Comparison of ENCODE assay signal across 8 mouse cellular contexts in the genomic region with DNA sequence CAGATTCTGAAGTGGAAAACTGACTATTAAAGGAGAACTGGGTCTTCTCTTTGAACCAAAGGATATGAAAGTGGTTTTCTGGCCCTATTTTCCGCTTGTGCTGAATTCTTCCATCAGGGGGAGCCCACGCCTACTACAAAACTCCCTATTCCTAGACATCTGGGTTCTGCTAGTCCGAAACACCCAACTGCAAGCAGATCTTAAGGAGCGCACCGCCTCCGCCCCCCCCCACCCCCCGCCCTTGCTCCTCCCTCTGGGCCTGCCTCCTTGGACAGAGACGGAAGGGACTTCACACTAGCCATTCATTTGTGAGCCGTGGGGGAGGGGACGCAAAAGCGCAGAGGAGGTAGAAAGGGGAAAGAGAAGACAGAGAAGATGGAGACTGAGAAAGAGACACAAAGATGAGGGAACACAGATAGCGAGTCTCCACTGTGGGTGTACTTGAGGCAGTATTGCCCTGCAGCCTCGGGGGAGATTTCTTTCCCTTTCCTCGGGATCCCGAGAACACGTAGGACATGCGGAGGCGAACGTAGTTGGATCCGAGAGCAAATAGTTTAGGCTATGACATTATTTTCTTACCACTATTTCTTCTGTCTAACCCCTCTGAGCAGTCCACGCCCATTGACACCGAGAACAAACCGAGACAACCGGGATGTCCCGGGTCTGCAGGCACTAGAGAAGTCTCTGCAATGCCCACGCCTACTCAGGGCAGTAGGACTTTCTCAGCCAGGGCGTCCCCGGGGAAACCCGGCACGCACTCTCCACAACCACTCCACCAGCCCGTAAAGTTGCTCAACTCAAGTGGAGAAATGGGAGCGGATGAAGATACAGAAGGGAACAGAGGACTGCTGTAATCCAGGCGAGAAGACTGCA. TPM values are rescaled to one million over a fixed set of nuclear protein-coding genes. Genes with fewer than 3 reads are reported as not detected.
DNase-seq lines count a peak whose midpoint lies in the region; ATAC-seq and TF ChIP-seq lines count a peak whose summit lies in the region.

No protein-coding gene starts in this region.

- peak overlapping the region; percentile 43; the same call in 1 of the 2 replicates for H3K27ac ChIP-seq in ES-Bruce4 (ENCODE audit: insufficient read depth, low read length)
- peak overlapping the region; percentile 91 for H3K27ac ChIP-seq in forebrain, embryonic 15.5 days (replicated peaks)
- no peak overlapping the region for H3K27ac ChIP-seq in liver, embryonic 15.5 days (replicated peaks)
- H3K27ac ChIP-seq in testis, adult 2 months (ENCODE audit: control insufficient read depth, insufficient read depth, low read depth, low read length) = no peak overlapping the region

- H3K27me3 ChIP-seq in ES-Bruce4 (ENCODE audit: control insufficient read depth, insufficient read depth, low read length, poor library complexity, severe bottlenecking) = peaks cover 4% of the 10 kb centered on the region; the same call in 1 of the 2 replicates
- H3K27me3 ChIP-seq in forebrain, embryonic 15.5 days = no peaks in the 10 kb centered on the region
- H3K27me3 ChIP-seq in liver, embryonic 15.5 days = peaks cover 61% of the 10 kb centered on the region
- no peaks in the 10 kb centered on the region for H3K27me3 ChIP-seq in testis, adult 2 months (ENCODE audit: control insufficient read depth, insufficient read depth, low read length)

- TF ChIP-seq EP300 in ES-Bruce4 (IDR thresholded peaks at IDR 0.05; ENCODE audit: insufficient read depth, low read depth, low read length) = 0 out of 2 replicates have a peak, but pooled peaks have one; percentile 13

- no peak for TF ChIP-seq CTCF in ES-Bruce4 (IDR thresholded peaks at IDR 0.05; ENCODE audit: low read depth, low read length)
- TF ChIP-seq CTCF in testis, adult 2 months (IDR thresholded peaks at IDR 0.05; ENCODE audit: control insufficient read depth, insufficient read depth, insufficient replicate concordance, low read depth, low read length) = no peak

- peak; percentile 87 for ATAC-seq in forebrain, embryonic 15.5 days (replicated peaks)
- peak; percentile 73 for ATAC-seq in liver, embryonic 15.5 days (ENCODE audit: insufficient read depth)

- intact Hi-C loops in heart, postnatal 14 days (cut with DNase I) = no loop called here

- under 1% methylated on average over 33 of the region's 33 CpGs for WGBS in forebrain, embryonic 15.5 days
- WGBS in large intestine, adult 2 months = under 1% methylated on average over 33 of the region's 33 CpGs
- under 1% methylated on average over 33 of the region's 33 CpGs for WGBS in liver, embryonic 15.5 days (ENCODE audit: insufficient replicate concordance)

- peak overlapping the region; percentile 97 for H3K4me2 ChIP-seq in forebrain, embryonic 15.5 days (replicated peaks)
- peak overlapping the region; percentile 78 for H3K4me2 ChIP-seq in liver, embryonic 15.5 days

- peaks cover 1% of the 10 kb centered on the region for H3K4me1 ChIP-seq in ES-Bruce4 (ENCODE audit: control insufficient read depth, insufficient read depth, low read length)
- H3K4me1 ChIP-seq in forebrain, embryonic 15.5 days = peaks cover 25% of the 10 kb centered on the region
- H3K4me1 ChIP-seq in liver, embryonic 15.5 days (replicated peaks) = peaks cover 13% of the 10 kb centered on the region; the same call in 1 of the 2 replicates
- H3K4me1 ChIP-seq in testis, adult 2 months (ENCODE audit: control insufficient read depth, insufficient read depth, low read length) = peaks cover 11% of the 10 kb centered on the region

- peak overlapping the region; percentile 70 for H3K9ac ChIP-seq in ES-Bruce4 (ENCODE audit: low read depth, poor library complexity, severe bottlenecking)
- peak overlapping the region; percentile 63 for H3K9ac ChIP-seq in forebrain, embryonic 15.5 days (replicated peaks)
- H3K9ac ChIP-seq in liver, embryonic 15.5 days = no peak overlapping the region

- H3K36me3 ChIP-seq in ES-Bruce4 (ENCODE audit: control insufficient read depth, insufficient read depth, low read length, poor library complexity, severe bottlenecking) = no peaks in the 10 kb centered on the region
- no peaks in the 10 kb centered on the region for H3K36me3 ChIP-seq in forebrain, embryonic 15.5 days
- H3K36me3 ChIP-seq in liver, embryonic 15.5 days (replicated peaks) = no peaks in the 10 kb centered on the region
- no peaks in the 10 kb centered on the region for H3K36me3 ChIP-seq in testis, adult 2 months (ENCODE audit: control insufficient read depth, insufficient read depth, low read length)

- no peak for TF ChIP-seq POLR2A in ES-Bruce4 (IDR thresholded peaks at IDR 0.05; ENCODE audit: insufficient read depth, low read length)
- TF ChIP-seq POLR2A in testis, adult 2 months (IDR thresholded peaks at IDR 0.05; ENCODE audit: control insufficient read depth, low read depth, low read length) = no peak

- H3K4me3 ChIP-seq in ES-Bruce4 (ENCODE audit: low read depth, low read length) = peak overlapping the region; percentile 74
- H3K4me3 ChIP-seq in forebrain, embryonic 15.5 days = peak overlapping the region; percentile 51
- H3K4me3 ChIP-seq in liver, embryonic 15.5 days (replicated peaks) = peak overlapping the region; percentile 59
- H3K4me3 ChIP-seq in testis, adult 2 months (ENCODE audit: control insufficient read depth, low read depth, low read length) = peak overlapping the region; percentile 64

- no peaks in the 10 kb centered on the region for H3K9me3 ChIP-seq in ES-Bruce4 (replicated peaks; ENCODE audit: control insufficient read depth, insufficient read depth, low read length, poor library complexity, severe bottlenecking)
- no peaks in the 10 kb centered on the region for H3K9me3 ChIP-seq in forebrain, embryonic 15.5 days
- no peaks in the 10 kb centered on the region for H3K9me3 ChIP-seq in liver, embryonic 15.5 days (replicated peaks)

- DNase-seq in c-Kit-positive CD71-positive TER-119-negative erythroid progenitor cells, embryonic 14.5 days (ENCODE audit: low read depth) = peak; percentile 52
- peak; percentile 68 to 69 for DNase-seq in heart, postnatal 14 days
- peak; percentile 56 for DNase-seq in large intestine, adult 2 months (ENCODE audit: low read depth, low spot score)
- DNase-seq in neural tube, embryonic 10.5 days (ENCODE audit: extremely low spot score, low spot score) = peak; percentile 90

RNA-seq across cellular contexts. Expression of gene Vcan, which starts 1.8 kb away (rescaled TPM):
- 27.4 and 29.6 TPM in 2 replicates for polyA plus RNA-seq in ES-Bruce4 (2011; ENCODE audit: insufficient read depth, insufficient read length, low read depth, missing spikeins)
- 48.3 and 50.0 TPM in 2 replicates for polyA plus RNA-seq in forebrain, embryonic 15.5 days (2015; fragmentation: Nextera tagmentation; extraction: Ambion mirVana)
- 10 to 100 TPM; 19.5 to 21.8 TPM for total RNA-seq in heart, postnatal 14 days (2021)
- polyA plus RNA-seq in large intestine, adult 2 months (2012; rRNA removed) = 0.63 and 1.5 TPM in 2 replicates
- polyA plus RNA-seq in liver, embryonic 15.5 days (2015; fragmentation: Nextera tagmentation; extraction: Ambion mirVana) = 1.0 and 1.2 TPM in 2 replicates
- polyA plus RNA-seq in testis, adult 2 months (2012; rRNA removed) = 0.16 and 0.37 TPM in 2 replicates

Comparison
In these comparisons a context has a peak if more than half of its experiments do, and no peak if none do; other contexts are left out.
1. H3K27ac ChIP-seq: peak in ES-Bruce4 (single experiment) and forebrain, embryonic 15.5 days (single experiment); none in liver, embryonic 15.5 days (single experiment) and testis, adult 2 months (single experiment).
2. RNA of gene Vcan, which starts 1.8 kb away (polyA plus RNA-seq): 48.3 to 50.0 TPM in forebrain, embryonic 15.5 days and 27.4 to 29.6 TPM in ES-Bruce4; 1.0 to 1.2 TPM in liver, embryonic 15.5 days, 0.63 to 1.5 TPM in large intestine, adult 2 months and 0.16 to 0.37 TPM in testis, adult 2 months; every median in the first group is over 10 times any median in the second.
3. Peak in every context shown above with its lines, with median percentiles within 50 percentile points of each other: H3K4me3 ChIP-seq and DNase-seq.